Mouse (Mus musculus): ENCODE measurements around the gene Gys1. TPM values are rescaled to one million over a fixed set of nuclear protein-coding genes. Genes with fewer than 3 reads are reported as not detected.
A peak's percentile ranks its signal among the peaks of the same experiment; 100 is the strongest.
"Not testable (repeated sequence)": the region's sequence is repeated elsewhere in the genome, so short reads cannot be mapped to it uniquely, and the experiment has no call there.

Gys1 gene
- polyA plus RNA-seq, 1 experiment from 2014 or later, result 47.3 TPM

DNA sequence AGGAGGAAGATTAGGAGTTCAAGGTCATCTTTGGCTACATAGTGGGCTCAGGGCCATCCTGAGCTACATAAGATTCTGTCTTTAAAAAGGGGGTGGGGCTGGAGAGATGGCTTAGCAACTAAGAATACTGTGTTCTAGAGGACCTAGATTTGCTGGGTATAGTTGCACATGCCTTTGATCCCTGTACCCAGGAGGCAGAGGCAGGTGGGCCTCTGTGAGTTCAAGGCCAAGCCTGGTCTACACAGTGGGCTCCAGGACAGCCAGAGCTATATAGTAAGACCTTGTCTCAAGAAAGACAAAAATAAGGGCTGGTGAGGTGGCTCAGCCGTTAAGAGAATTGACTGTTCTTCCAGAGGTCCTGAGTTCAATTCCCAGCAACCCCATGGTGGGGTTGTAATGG is 15.3 kb downstream of the Gys1 start:
- WGBS, result 91% methylated on average over 1 of the region's 1 CpGs
- peaks cover 4% of the 10 kb centered on the region; the same call in 1 of the 2 replicates for H3K36me3 ChIP-seq (ENCODE audit: control insufficient read depth, insufficient read depth, low read length)

DNA sequence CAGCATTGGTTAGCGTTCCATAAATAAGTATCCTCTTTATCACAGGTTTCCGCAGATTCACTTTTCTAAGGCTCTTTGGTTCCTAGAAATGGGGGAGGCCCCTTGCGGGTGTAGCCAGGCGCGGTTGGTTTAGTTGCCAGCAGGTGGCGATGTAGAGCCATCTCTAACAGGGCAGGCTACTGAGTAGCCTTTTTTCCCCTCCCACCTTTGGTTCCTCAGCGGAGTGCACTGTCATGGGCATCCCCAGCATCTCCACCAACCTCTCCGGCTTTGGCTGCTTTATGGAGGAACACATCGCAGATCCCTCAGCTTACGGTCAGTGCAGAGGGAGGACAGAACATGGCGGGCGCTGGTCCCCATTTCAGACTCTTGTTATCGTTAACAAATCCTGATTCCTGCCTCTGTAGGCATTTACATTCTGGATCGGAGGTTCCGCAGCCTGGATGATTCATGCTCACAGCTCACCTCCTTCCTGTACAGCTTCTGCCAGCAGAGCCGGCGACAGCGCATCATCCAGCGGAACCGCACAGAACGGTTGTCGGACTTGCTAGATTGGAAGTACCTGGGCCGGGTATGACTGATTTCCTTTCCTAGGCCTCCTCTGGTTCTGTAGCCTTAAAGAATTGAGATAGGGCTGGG is 16.8 kb downstream of the Gys1 start:
- no peaks in the 10 kb centered on the region for H3K27me3 ChIP-seq (ENCODE audit: control insufficient read depth, insufficient read depth, low read length)
- WGBS, result 57% methylated on average over 23 of the region's 23 CpGs
- H3K4me3 ChIP-seq (replicated peaks; ENCODE audit: low read length), result no peak overlapping the region
- no peak overlapping the region for H3K4me2 ChIP-seq (ENCODE audit: low read depth, low read length)
- peaks cover 4% of the 10 kb centered on the region; the same call in 1 of the 2 replicates for H3K36me3 ChIP-seq (ENCODE audit: control insufficient read depth, insufficient read depth, low read length)
- H3K27ac ChIP-seq (ENCODE audit: low read length), result no peak overlapping the region
- H3K4me1 ChIP-seq (ENCODE audit: control insufficient read depth, insufficient read depth, low read length), result no peaks in the 10 kb centered on the region
- no peaks in the 10 kb centered on the region for H3K9me3 ChIP-seq (replicated peaks; ENCODE audit: control insufficient read depth, low read length)
- no peak overlapping the region for H3K9ac ChIP-seq (ENCODE audit: low read length)
- peak; percentile 80; the same call in 1 of the 2 replicates for ATAC-seq (ENCODE audit: insufficient read depth, low FRiP score)

More for the DNA sequence above, 15.3 kb downstream of the Gys1 start:
- H3K9ac ChIP-seq (ENCODE audit: low read length), result no peak overlapping the region
- ATAC-seq (ENCODE audit: insufficient read depth, low FRiP score), result no peak
- H3K27ac ChIP-seq (ENCODE audit: low read length), result no peak overlapping the region
- no peak overlapping the region for H3K4me3 ChIP-seq (replicated peaks; ENCODE audit: low read length)
- H3K27me3 ChIP-seq (ENCODE audit: control insufficient read depth, insufficient read depth, low read length), result no peaks in the 10 kb centered on the region
- no peaks in the 10 kb centered on the region for H3K4me1 ChIP-seq (ENCODE audit: control insufficient read depth, insufficient read depth, low read length)
- H3K9me3 ChIP-seq (replicated peaks; ENCODE audit: control insufficient read depth, low read length), result no peaks in the 10 kb centered on the region
- H3K4me2 ChIP-seq (ENCODE audit: low read depth, low read length), result no peak overlapping the region

DNA sequence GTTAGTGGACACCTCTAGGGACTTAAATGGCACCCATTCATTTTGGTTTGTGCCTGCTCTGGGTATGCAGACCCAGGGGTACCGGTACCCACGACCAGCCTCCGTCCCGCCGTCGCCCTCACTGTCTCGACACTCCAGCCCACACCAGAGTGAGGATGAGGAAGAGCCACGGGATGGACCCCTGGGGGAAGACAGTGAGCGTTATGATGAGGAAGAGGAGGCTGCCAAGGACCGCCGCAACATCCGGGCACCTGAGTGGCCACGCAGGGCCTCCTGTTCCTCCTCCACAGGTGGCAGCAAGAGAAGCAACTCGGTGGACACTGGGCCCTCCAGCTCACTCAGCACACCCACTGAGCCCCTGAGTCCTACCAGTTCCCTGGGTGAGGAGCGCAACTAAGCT is 20.3 kb downstream of the Gys1 start:
- Histone ChIP-seq H3K9me3 (replicated peaks; ENCODE audit: control insufficient read depth, low read length) (no peaks in the 10 kb centered on the region), H3K27me3 (ENCODE audit: control insufficient read depth, insufficient read depth, low read length) (no peaks in the 10 kb centered on the region), H3K4me3 (replicated peaks; ENCODE audit: low read length) (no peak overlapping the region), H3K36me3 (ENCODE audit: control insufficient read depth, insufficient read depth, low read length) (peaks cover 7% of the 10 kb centered on the region; the same call in 1 of the 2 replicates), H3K4me1 (ENCODE audit: control insufficient read depth, insufficient read depth, low read length) (peaks cover 15% of the 10 kb centered on the region), H3K4me2 (ENCODE audit: low read depth, low read length) (no peak overlapping the region), H3K27ac (ENCODE audit: low read length) (no peak overlapping the region), H3K9ac (ENCODE audit: low read length) (no peak overlapping the region)
- ATAC-seq (ENCODE audit: insufficient read depth, low FRiP score), result no peak
- WGBS, result 89% methylated on average over 15 of the region's 15 CpGs

DNA sequence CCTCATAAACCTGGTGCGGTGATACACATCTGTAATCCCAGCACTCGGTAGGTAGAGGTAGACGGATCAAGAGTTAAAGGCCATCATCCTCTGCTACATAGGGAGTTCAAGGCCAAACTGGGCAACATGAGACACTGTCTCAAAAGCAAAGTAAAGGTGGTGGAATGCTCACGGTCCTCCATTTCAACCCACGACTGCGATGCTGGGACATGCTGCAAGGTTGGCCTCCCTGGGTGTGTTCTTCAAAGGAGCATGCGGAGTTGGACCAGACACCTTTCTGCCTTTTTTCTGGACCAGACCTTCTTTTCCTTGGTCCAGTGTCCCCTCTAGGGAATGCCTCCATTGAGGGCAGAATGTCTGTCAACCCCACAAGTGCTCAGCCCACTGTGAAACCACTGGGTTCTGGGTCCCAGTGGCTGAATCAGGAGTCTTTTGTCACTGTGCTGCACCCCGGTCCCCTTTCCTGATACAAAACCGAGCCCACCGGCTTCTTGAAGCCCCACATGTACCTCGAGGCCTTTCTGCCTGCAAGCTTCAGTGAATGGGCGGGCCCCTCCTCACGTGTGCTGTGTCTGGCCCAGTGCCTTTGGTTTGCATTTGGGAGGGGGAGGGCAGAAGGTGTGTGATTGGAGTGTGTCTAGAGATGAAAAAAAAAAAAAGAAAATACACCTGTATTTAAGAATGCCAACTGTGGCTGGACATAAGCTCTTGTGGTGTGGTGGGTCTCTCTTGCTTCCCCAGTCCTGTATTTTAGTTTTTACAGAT is 21.5 kb downstream of the Gys1 start:
- Histone ChIP-seq H3K27me3 (ENCODE audit: control insufficient read depth, insufficient read depth, low read length) (no peaks in the 10 kb centered on the region), H3K9me3 (replicated peaks; ENCODE audit: control insufficient read depth, low read length) (no peaks in the 10 kb centered on the region), H3K36me3 (ENCODE audit: control insufficient read depth, insufficient read depth, low read length) (peaks cover 7% of the 10 kb centered on the region; the same call in 1 of the 2 replicates), H3K4me2 (ENCODE audit: low read depth, low read length) (no peak overlapping the region), H3K4me3 (replicated peaks; ENCODE audit: low read length) (no peak overlapping the region), H3K27ac (ENCODE audit: low read length) (peak overlapping the region; percentile 35; the same call in 1 of the 2 replicates), H3K4me1 (ENCODE audit: control insufficient read depth, insufficient read depth, low read length) (peaks cover 26% of the 10 kb centered on the region), H3K9ac (ENCODE audit: low read length) (no peak overlapping the region)
- no peak for ATAC-seq (ENCODE audit: insufficient read depth, low FRiP score)
- 71% methylated on average over 13 of the region's 13 CpGs for WGBS

DNA sequence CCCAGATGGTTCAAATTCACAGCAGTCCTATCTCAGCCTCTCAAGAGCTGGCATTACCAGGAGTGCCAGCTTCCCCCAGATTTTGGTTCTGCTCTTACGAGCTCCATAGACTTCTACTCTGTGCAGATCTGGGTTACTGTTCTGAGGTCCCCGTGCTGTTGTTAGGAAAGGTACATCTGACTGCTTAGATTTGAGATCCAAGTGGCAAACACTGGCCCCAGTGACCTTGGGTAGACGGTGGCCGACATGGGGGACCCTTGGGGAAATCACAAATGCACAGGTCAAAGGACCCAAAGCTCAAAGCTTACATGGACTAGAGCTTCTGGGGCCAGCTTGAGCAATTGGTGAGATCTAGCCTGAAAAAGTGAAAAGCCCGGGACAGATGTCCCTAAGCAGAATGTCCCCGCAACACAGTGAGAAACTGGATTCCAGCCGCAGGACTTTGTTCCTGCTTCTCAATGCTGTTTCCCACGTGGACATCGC is 22.1 kb downstream of the Gys1 start:
- Histone ChIP-seq H3K27me3 (ENCODE audit: control insufficient read depth, insufficient read depth, low read length) (no peaks in the 10 kb centered on the region), H3K9ac (ENCODE audit: low read length) (peak overlapping the region; percentile 7; the same call in 1 of the 2 replicates), H3K27ac (ENCODE audit: low read length) (peak overlapping the region; percentile 35; the same call in 1 of the 2 replicates), H3K9me3 (replicated peaks; ENCODE audit: control insufficient read depth, low read length) (no peaks in the 10 kb centered on the region), H3K36me3 (ENCODE audit: control insufficient read depth, insufficient read depth, low read length) (peaks cover 7% of the 10 kb centered on the region; the same call in 1 of the 2 replicates), H3K4me2 (ENCODE audit: low read depth, low read length) (0 out of 2 replicates have a peak overlapping the region, but pooled peaks have one; percentile 87), H3K4me1 (ENCODE audit: control insufficient read depth, insufficient read depth, low read length) (peaks cover 32% of the 10 kb centered on the region), H3K4me3 (replicated peaks; ENCODE audit: low read length) (peak overlapping the region; percentile 89; the same call in 1 of the 2 replicates)
- no peak for ATAC-seq (ENCODE audit: insufficient read depth, low FRiP score)
- WGBS, result 39% methylated on average over 9 of the region's 9 CpGs

DNA sequence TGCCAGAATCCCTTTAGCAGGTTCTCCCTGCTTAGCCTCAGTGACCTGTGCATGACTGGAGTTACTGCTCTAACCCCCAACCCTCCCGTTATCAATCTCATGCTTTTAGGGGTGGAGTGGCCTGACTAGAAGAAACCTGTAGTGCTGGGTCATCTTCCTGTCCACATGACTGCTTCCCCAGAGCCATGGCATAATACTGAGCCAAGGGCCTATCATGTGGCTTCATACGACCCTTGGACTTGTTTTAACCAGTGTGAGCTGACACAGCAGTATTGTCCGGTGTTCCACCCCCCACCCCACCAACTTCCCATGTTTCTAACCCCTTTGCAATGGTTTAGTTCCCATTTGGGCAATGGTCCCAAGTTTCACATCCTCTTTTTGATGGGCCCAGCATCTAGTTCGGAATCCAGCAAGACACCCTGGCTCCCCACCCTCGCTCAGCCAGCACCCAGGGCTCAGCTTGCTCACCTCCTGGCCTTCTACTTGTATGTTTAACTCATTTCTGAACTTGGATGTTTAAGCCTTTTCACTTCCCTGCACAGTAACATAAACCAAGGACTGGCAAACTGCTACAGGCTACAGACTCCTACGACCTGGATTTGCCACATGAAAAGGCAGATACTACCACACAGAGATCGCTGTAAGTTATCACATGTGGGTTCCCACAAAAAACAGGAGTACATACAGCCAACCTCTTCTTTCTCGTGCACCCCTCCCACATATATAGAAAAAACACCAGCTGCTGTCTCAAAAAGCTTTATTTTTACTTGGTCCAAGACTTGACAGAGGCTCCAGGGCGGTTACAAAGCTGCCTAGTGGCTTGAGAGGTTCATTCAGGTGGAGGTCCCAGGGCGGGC is 22.8 kb downstream of the Gys1 start:
- Histone ChIP-seq H3K9me3 (replicated peaks; ENCODE audit: control insufficient read depth, low read length) (no peaks in the 10 kb centered on the region), H3K9ac (ENCODE audit: low read length) (peak overlapping the region; percentile 91), H3K4me3 (replicated peaks; ENCODE audit: low read length) (peak overlapping the region; percentile 89), H3K4me2 (ENCODE audit: low read depth, low read length) (peak overlapping the region; percentile 87), H3K27me3 (ENCODE audit: control insufficient read depth, insufficient read depth, low read length) (no peaks in the 10 kb centered on the region), H3K27ac (ENCODE audit: low read length) (peak overlapping the region; percentile 94; the same call in 1 of the 2 replicates), H3K36me3 (ENCODE audit: control insufficient read depth, insufficient read depth, low read length) (peaks cover 7% of the 10 kb centered on the region; the same call in 1 of the 2 replicates), H3K4me1 (ENCODE audit: control insufficient read depth, insufficient read depth, low read length) (peaks cover 34% of the 10 kb centered on the region)
- WGBS, result 46% methylated on average over 10 of the region's 10 CpGs
- ATAC-seq (ENCODE audit: insufficient read depth, low FRiP score), result no peak

DNA sequence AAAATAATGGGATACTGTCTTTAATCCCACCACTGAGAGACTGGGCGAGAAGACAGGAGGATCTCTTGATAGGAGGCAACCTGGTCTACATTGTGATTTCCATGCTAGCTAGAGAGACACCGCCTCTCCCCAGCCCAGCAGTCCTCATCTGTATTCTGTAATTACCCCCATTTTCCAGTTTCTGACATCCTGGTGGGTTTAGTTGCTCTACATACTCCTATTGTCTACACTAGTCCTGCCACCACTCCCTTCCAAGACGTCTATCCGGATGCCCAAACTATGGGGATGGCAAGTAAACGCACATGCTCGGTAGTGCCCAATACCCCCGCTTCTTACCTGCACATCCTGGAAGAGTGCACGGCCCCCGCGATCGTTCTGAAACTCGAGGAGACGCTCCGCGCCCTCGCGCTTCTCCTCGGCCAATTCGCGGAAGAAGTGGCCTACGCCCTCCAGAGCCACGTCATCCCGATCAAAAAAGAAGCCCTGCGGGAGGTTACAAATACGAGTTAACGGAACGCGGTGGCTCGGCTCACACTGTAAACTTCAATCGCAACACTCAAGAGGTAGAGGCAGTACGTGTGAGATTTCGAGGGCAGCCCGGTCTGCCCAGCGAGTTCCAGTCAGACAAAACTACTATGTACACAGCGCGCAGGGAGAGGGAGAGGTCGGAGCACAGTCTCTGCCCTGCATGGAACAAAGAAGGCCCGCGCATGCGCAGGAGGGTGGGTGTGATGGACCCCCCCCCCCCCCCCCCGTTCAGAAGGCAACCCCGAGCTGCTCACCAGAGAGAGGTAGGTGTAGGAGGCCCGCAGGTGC is 24.3 kb downstream of the Gys1 start:
- Histone ChIP-seq H3K4me3 (replicated peaks; ENCODE audit: low read length) (peak overlapping the region; percentile 89), H3K9me3 (replicated peaks; ENCODE audit: control insufficient read depth, low read length) (no peaks in the 10 kb centered on the region), H3K4me2 (ENCODE audit: low read depth, low read length) (peak overlapping the region; percentile 87), H3K4me1 (ENCODE audit: control insufficient read depth, insufficient read depth, low read length) (peaks cover 34% of the 10 kb centered on the region), H3K27me3 (ENCODE audit: control insufficient read depth, insufficient read depth, low read length) (no peaks in the 10 kb centered on the region), H3K36me3 (ENCODE audit: control insufficient read depth, insufficient read depth, low read length) (peaks cover 7% of the 10 kb centered on the region), H3K9ac (ENCODE audit: low read length) (peak overlapping the region; percentile 91), H3K27ac (ENCODE audit: low read length) (peak overlapping the region; percentile 94)
- WGBS, result under 1% methylated on average over 43 of the region's 43 CpGs
- ATAC-seq (ENCODE audit: insufficient read depth, low FRiP score), result peak; percentile 64

DNA sequence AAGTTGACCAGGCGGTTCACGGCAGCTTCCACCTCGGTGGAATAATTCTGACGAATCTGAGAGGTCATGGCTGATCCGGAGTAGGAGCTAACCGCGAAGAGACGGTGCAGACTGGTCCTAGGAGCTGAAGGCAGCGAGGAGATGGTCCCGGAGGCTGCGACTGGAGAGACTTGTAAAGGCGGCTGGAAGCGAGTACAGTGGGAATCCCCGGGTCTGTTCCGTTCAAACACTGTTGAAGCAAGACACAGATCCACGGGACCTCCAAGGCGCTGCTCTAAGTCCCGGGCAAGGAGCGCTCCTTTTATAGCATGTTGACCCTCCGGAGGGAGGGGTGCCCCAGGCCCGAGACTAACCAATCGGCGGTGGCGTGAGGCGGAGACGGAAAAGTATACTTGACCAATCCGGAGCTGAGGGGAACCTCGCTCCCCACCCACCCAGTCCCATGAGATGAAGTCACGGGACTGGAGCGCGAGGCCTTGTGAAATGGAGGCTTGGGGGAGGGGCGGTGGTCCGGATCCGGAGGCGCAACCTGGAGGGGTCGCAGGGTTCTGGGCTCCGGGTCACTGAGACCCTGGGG is 25.0 kb downstream of the Gys1 start, which contains the start of gene Ftl1:
Ftl1 (minus strand) TSS at position 321 of the 577 bp plus-strand sequence.
- H3K9me3 ChIP-seq (replicated peaks; ENCODE audit: control insufficient read depth, low read length); H3K36me3 ChIP-seq (ENCODE audit: control insufficient read depth, insufficient read depth, low read length); H3K27me3 ChIP-seq (ENCODE audit: control insufficient read depth, insufficient read depth, low read length): not testable (repeated sequence)
- H3K4me2 ChIP-seq (ENCODE audit: low read depth, low read length), result peak within 1 kb of the TSS; percentile 87
- whole genome bisulfite sequencing, result under 1% methylated on average over 35 of the region's 37 CpGs
- peaks cover 34% of the 10 kb centered on the region for H3K4me1 ChIP-seq (ENCODE audit: control insufficient read depth, insufficient read depth, low read length)
- peak within 1 kb of the TSS; percentile 94 for H3K27ac ChIP-seq (ENCODE audit: low read length)
- ATAC-seq (ENCODE audit: insufficient read depth, low FRiP score), result peak; percentile 96
- H3K4me3 ChIP-seq (replicated peaks; ENCODE audit: low read length), result peak within 1 kb of the TSS; percentile 89
- peak within 1 kb of the TSS; percentile 91 for H3K9ac ChIP-seq (ENCODE audit: low read length)
